Mouse (Mus musculus) bone marrow, adult 2 months (tissue): ENCODE data around the gene 1700003F12Rik.

ENCODE experiments used
- CTCF ChIP-seq: fragments of 200-500 bp; IDR thresholded peaks from 2 replicates; pipeline ENCODE4 v1.5.1; 2011; ENCODE audit warnings: low read length, control low read depth; ENCODE audit not compliant: control insufficient read depth, insufficient read depth
- POLR2A ChIP-seq: fragments of 200-500 bp; IDR thresholded peaks from 2 replicates; pipeline ENCODE4 v1.6.1; 2011; ENCODE audit warnings: low read depth, mild to moderate bottlenecking, control low read depth, low read length, borderline replicate concordance; ENCODE audit not compliant: control insufficient read depth

GRCm38 (mm10) chr2:154550937-154551336 is 4.1 kb downstream of the 1700003F12Rik start:
- TF ChIP-seq POLR2A, result no peak
- TF ChIP-seq CTCF, result no peak
